Mouse (Mus musculus): ENCODE results near the gene Gbp7. TPM values are rescaled to one million over a fixed set of nuclear protein-coding genes. Genes with fewer than 3 reads are reported as not detected.
"Not testable (repeated sequence)": the region's sequence is repeated elsewhere in the genome, so short reads cannot be mapped to it uniquely, and the experiment has no call there.

The Gbp7 gene
- total RNA-seq (2021): 1 to 10 TPM; 2.5 to 2.7 TPM

GRCm38 (mm10) chr3:142530087-142530953 lies at the start of gene Gbp7:
Gbp7 (plus strand) TSS chr3:142530342.
- intact Hi-C loops (cut with DNase I): loop anchor here (2.0 kb wide), 1 partner anchor 36 kb away; no protein-coding TSS in a partner anchor
- peak; percentile 9 to 35 for DNase-seq (ENCODE audit: low spot score in 2 of 2)

DNA sequence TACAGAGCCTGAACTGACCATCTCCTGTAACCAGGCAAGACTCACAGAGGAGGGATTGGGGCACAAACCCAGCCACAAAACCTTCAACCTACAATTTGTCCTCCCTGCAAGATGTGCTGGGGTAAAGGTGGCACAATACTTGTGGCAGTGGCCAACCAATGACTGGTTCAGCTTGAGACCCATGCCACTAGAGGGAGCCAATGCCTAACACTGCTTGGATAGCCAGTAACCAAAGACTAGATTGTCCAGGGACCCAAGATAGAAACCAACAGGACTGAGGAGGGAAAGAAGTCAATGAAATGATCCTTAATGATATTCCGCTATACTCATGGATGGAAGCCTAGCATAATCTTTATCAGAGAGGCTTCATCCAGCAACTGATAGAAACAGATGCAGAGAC lies 39.7 kb upstream of the Gbp7 start:
- DNase-seq (ENCODE audit: low spot score in 2 of 2): peak; percentile 30 to 36
- intact Hi-C loops (cut with DNase I): loop anchor here (1.0 to 10.0 kb wide), 4 partner anchors 70 to 212 kb away; partner anchors contain the start of genes Gbp3 and Kyat3

GRCm38 (mm10) chr3:142493536-142494061 lies 36.5 kb upstream of the Gbp7 start, which contains the start of gene Gbp5:
Gbp5 (plus strand) TSS chr3:142493978.
- peak in 1 of 2 experiments; percentile 16 for DNase-seq (ENCODE audit: low spot score in 2 of 2)
- intact Hi-C loops (cut with DNase I): loop anchor here (2.0 to 10.0 kb wide), 4 partner anchors 37 to 209 kb away; partner anchors contain the start of genes Gbp7 and Kyat3

GRCm38 (mm10) chr3:142495146-142495655 lies 34.9 kb upstream of the Gbp7 start:
- no peak for DNase-seq (ENCODE audit: low spot score in 2 of 2)
- intact Hi-C loops (cut with DNase I): loop anchor here (2.0 to 10.0 kb wide), 2 partner anchors 36 to 180 kb away; partner anchors contain the start of gene Gbp7

GRCm38 (mm10) chr3:142496113-142497101 lies 33.7 kb upstream of the Gbp7 start:
- no peak for DNase-seq (ENCODE audit: low spot score in 2 of 2)
- intact Hi-C loops (cut with DNase I): loop anchor here (10.0 kb wide), 1 partner anchor 178 kb away; no protein-coding TSS in a partner anchor

- intact Hi-C loops (cut with DNase I): loop anchor here (10.0 kb wide), 1 partner anchor 178 kb away; no protein-coding TSS in a partner anchor
These were observed 32.9 kb upstream of the Gbp7 start for GRCm38 (mm10) chr3:142497123-142497841.

DNA sequence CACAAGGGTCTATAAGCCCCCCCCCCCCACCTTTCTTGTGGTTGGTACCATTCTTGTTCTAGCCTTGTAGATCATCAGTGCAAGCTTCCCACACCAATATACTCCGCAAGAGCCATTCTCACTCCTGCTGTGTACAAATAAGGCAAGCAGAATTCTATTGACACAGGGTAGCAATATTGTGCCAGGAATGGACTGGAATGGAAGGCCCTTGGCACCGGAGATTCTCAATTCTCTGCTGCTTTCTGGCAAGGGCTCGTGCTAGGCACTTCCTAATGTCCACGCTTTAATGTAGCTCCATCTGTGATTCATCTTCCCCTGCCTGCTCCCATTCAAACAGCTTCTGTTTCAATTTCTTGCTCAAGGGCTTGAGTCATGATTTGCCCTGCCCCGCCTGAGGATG lies 31.2 kb upstream of the Gbp7 start:
- intact Hi-C loops (cut with DNase I): loop anchor here (10.0 kb wide), 1 partner anchor 176 kb away; no protein-coding TSS in a partner anchor

More at GRCm38 (mm10) chr3:142497123-142497841, 32.9 kb upstream of the Gbp7 start:
- no peak for DNase-seq (ENCODE audit: low spot score in 2 of 2)

DNA sequence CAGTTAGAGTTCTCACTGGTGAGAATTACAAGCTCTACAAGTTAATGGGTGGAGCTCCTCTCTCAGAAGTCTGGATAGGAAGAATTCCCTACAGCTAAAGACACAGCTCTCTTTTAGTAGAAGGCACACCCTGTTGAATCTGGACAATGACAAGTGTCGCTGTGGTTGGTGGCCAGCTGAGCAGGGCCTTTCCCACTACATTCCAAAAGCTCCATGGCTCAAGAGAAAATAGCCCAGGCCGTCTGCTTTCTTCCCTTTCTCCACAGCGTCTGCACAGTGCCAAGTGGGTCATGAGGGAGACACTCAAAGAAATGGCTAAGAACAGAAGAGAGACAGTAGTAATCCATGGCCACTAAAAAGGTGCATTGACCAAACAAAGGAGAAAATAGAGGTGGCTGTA lies 2.0 kb upstream of the Gbp7 start:
- no peak for DNase-seq (ENCODE audit: low spot score in 2 of 2)
- intact Hi-C loops (cut with DNase I): no loop called here

More for the DNA sequence above, 31.2 kb upstream of the Gbp7 start:
- no peak for DNase-seq (ENCODE audit: low spot score in 2 of 2)

- intact Hi-C loops (cut with DNase I): no loop called here
- no peak for DNase-seq (ENCODE audit: low spot score in 2 of 2)
These were observed 545 bp upstream of the Gbp7 start for GRCm38 (mm10) chr3:142529597-142529996.

DNA sequence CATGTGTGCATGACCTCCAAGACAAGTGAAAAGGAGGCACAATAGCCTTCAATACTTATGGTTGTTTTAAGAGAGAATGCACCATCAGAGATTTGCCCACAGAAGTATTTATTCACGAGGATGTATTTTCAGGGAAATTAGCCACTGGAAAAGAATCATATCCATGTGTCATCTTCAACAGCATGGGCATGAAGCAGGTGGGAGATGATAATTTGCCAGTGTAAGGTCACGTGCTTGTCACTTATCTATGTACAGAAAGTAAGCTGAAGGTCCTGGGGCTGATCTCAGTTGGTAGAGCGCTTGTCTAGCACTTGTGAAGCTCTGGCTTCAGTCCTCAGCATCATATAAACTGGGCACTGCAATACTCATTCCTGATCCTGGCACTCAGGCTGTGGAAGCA lies 1.5 kb downstream of the Gbp7 start:
- intact Hi-C loops (cut with DNase I): loop anchor here (2.0 kb wide), 1 partner anchor 37 kb away; no protein-coding TSS in a partner anchor
- no peak for DNase-seq (ENCODE audit: low spot score in 2 of 2)

GRCm38 (mm10) chr3:142533185-142533584 lies 3.0 kb downstream of the Gbp7 start:
- DNase-seq (ENCODE audit: low spot score in 2 of 2): no peak
- intact Hi-C loops (cut with DNase I): no loop called here

GRCm38 (mm10) chr3:142535667-142536066 lies 5.5 kb downstream of the Gbp7 start:
- intact Hi-C loops (cut with DNase I): no loop called here
- DNase-seq (ENCODE audit: low spot score in 2 of 2): no peak

GRCm38 (mm10) chr3:142541391-142541790 lies 11.2 kb downstream of the Gbp7 start:
- intact Hi-C loops (cut with DNase I): no loop called here
- no peak for DNase-seq (ENCODE audit: low spot score in 2 of 2)

- DNase-seq (ENCODE audit: low spot score in 2 of 2); intact Hi-C loops (cut with DNase I): not testable (repeated sequence)
These were observed 12.6 kb downstream of the Gbp7 start for GRCm38 (mm10) chr3:142542776-142543175.

- intact Hi-C loops (cut with DNase I): no loop called here
- DNase-seq (ENCODE audit: low spot score in 2 of 2): no peak
These were observed 16.5 kb downstream of the Gbp7 start for GRCm38 (mm10) chr3:142546690-142547089.

DNA sequence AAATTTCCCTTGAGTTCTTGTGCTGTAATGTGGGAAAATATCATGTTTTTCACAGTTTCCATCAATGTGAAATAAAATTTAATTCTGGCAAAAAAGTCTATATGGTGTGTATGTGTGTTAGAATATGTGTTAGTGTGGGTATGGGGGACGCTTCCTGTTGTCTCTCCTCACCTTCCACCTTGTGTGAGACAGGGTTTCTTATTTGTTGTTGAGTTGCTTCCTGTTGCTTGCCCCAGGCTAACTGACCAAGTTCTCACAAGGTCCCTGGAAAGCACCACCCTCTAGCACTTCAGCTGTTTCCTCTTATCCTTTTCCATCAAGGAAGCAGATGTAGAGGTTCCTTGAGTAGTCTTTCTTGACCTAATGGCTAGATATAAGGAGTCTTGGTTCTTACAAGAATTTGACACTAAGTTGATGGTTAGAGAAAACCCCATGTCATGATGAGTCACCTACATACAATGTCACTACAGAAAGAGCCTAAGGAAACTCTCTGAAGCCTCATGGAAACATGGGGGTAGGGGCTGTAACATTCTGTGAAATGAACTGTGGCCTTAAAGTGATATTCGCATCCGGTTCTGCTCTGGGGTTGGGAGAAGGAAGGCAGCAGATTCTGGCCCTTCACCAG lies 20.0 kb downstream of the Gbp7 start:
- intact Hi-C loops (cut with DNase I): no loop called here
- no peak for DNase-seq (ENCODE audit: low spot score in 2 of 2)

- intact Hi-C loops (cut with DNase I): no loop called here
- no peak for DNase-seq (ENCODE audit: low spot score in 2 of 2)
These were observed 24.5 kb downstream of the Gbp7 start for GRCm38 (mm10) chr3:142554601-142555000.

DNA sequence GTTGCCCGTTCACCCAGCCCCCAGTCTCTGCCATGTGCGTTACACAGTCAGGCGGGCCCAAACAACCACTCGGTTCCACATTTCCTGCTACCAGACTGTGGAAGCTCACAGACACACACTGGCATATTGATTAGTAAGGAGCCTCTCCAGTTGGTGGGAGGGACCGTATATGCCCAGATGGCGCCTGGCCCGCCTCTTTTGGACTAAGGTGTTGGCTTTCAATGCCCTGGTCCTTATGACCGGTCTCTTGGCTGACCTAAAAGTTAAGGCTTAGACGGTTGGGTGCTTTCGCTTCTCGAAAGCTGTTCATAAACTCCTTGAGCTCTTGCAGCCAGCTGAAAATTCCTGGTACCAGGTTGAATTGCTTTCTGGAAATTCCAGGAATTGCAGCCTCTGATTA lies 25.5 kb downstream of the Gbp7 start:
- DNase-seq (ENCODE audit: low spot score in 2 of 2): no peak
- intact Hi-C loops (cut with DNase I): no loop called here

Measured in left cerebral cortex, postnatal 36 days (tissue).